Mouse (Mus musculus): Measurements from ENCODE around the gene Lrrc23. TPM values are rescaled to one million over a fixed set of nuclear protein-coding genes. Genes with fewer than 3 reads are reported as not detected.

Lrrc23 gene
- polyA plus RNA-seq, 1 experiment from 2014 or later = 0.11 TPM

GRCm38 (mm10) chr6:124744755-124745321 is 34.7 kb downstream of the Lrrc23 start:
- WGBS = 71% methylated on average over 26 of the region's 26 CpGs
- Histone ChIP-seq H3K9me3 (ENCODE audit: control insufficient read depth, low read length) (no peaks in the 10 kb centered on the region), H3K36me3 (ENCODE audit: control insufficient read depth, insufficient read depth, low read length) (peaks cover 2% of the 10 kb centered on the region; the same call in 1 of the 2 replicates), H3K27ac (ENCODE audit: low read depth, low read length) (peak overlapping the region; percentile 72), H3K4me3 (ENCODE audit: low read depth, low read length) (peak overlapping the region; percentile 60), H3K27me3 (replicated peaks; ENCODE audit: control insufficient read depth, insufficient read depth, low read length) (no peaks in the 10 kb centered on the region), H3K9ac (ENCODE audit: low read depth, low read length) (peak overlapping the region; percentile 65; the same call in 1 of the 2 replicates), H3K4me1 (replicated peaks; ENCODE audit: control insufficient read depth, insufficient read depth, low read length) (peaks cover 17% of the 10 kb centered on the region), H3K4me2 (peak overlapping the region; percentile 86)
- DNase-seq (ENCODE audit: low spot score) (no peak), ATAC-seq (replicated peaks; ENCODE audit: low FRiP score) (no peak)

GRCm38 (mm10) chr6:124743647-124744046 is 35.9 kb downstream of the Lrrc23 start:
- no peak overlapping the region for H3K4me3 ChIP-seq (ENCODE audit: low read depth, low read length)
- no peaks in the 10 kb centered on the region for H3K27me3 ChIP-seq (replicated peaks; ENCODE audit: control insufficient read depth, insufficient read depth, low read length)
- H3K9me3 ChIP-seq (ENCODE audit: control insufficient read depth, low read length) = no peaks in the 10 kb centered on the region
- DNase-seq (ENCODE audit: low spot score) = no peak
- H3K27ac ChIP-seq (ENCODE audit: low read depth, low read length) = no peak overlapping the region
- peaks cover 2% of the 10 kb centered on the region; the same call in 1 of the 2 replicates for H3K36me3 ChIP-seq (ENCODE audit: control insufficient read depth, insufficient read depth, low read length)
- peaks cover 29% of the 10 kb centered on the region for H3K4me1 ChIP-seq (replicated peaks; ENCODE audit: control insufficient read depth, insufficient read depth, low read length)
- no peak overlapping the region for H3K4me2 ChIP-seq
- no peak for ATAC-seq (replicated peaks; ENCODE audit: low FRiP score)
- 82% methylated on average over 8 of the region's 8 CpGs for WGBS
- H3K9ac ChIP-seq (ENCODE audit: low read depth, low read length) = no peak overlapping the region

- peaks cover 36% of the 10 kb centered on the region for H3K4me1 ChIP-seq (replicated peaks; ENCODE audit: control insufficient read depth, insufficient read depth, low read length)
- no peak overlapping the region for H3K4me3 ChIP-seq (ENCODE audit: low read depth, low read length)
- peaks cover 2% of the 10 kb centered on the region; the same call in 1 of the 2 replicates for H3K36me3 ChIP-seq (ENCODE audit: control insufficient read depth, insufficient read depth, low read length)
- H3K9ac ChIP-seq (ENCODE audit: low read depth, low read length) = no peak overlapping the region
- no peaks in the 10 kb centered on the region for H3K9me3 ChIP-seq (ENCODE audit: control insufficient read depth, low read length)
- no peak overlapping the region for H3K27ac ChIP-seq (ENCODE audit: low read depth, low read length)
- ATAC-seq (replicated peaks; ENCODE audit: low FRiP score) (no peak), DNase-seq (ENCODE audit: low spot score) (no peak)
- WGBS = 83% methylated on average over 15 of the region's 15 CpGs
- no peak overlapping the region for H3K4me2 ChIP-seq
- no peaks in the 10 kb centered on the region for H3K27me3 ChIP-seq (replicated peaks; ENCODE audit: control insufficient read depth, insufficient read depth, low read length)
These were observed 36.5 kb downstream of the Lrrc23 start for GRCm38 (mm10) chr6:124742839-124743514.

- Histone ChIP-seq H3K4me2 (peak overlapping the region; percentile 69), H3K4me1 (replicated peaks; ENCODE audit: control insufficient read depth, insufficient read depth, low read length) (peaks cover 40% of the 10 kb centered on the region), H3K27me3 (replicated peaks; ENCODE audit: control insufficient read depth, insufficient read depth, low read length) (no peaks in the 10 kb centered on the region), H3K9me3 (ENCODE audit: control insufficient read depth, low read length) (no peaks in the 10 kb centered on the region), H3K27ac (ENCODE audit: low read depth, low read length) (peak overlapping the region; percentile 97), H3K4me3 (ENCODE audit: low read depth, low read length) (peak overlapping the region; percentile 46), H3K36me3 (ENCODE audit: control insufficient read depth, insufficient read depth, low read length) (no peaks in the 10 kb centered on the region), H3K9ac (ENCODE audit: low read depth, low read length) (peak overlapping the region; percentile 69)
- WGBS = 73% methylated on average over 3 of the region's 3 CpGs
- no peak for DNase-seq (ENCODE audit: low spot score)
- ATAC-seq (replicated peaks; ENCODE audit: low FRiP score) = no peak
These were observed 37.7 kb downstream of the Lrrc23 start for GRCm38 (mm10) chr6:124741842-124742241.

GRCm38 (mm10) chr6:124740888-124741761 is 38.4 kb downstream of the Lrrc23 start, which contains the start of gene Grcc10:
Gene Grcc10 (minus strand): TSS chr6:124741374.
- no peaks in the 10 kb centered on the region for H3K27me3 ChIP-seq (replicated peaks; ENCODE audit: control insufficient read depth, insufficient read depth, low read length)
- no peak for DNase-seq (ENCODE audit: low spot score)
- peaks cover 34% of the 10 kb centered on the region for H3K4me1 ChIP-seq (replicated peaks; ENCODE audit: control insufficient read depth, insufficient read depth, low read length)
- peak; percentile 83 for ATAC-seq (replicated peaks; ENCODE audit: low FRiP score)
- no peaks in the 10 kb centered on the region for H3K9me3 ChIP-seq (ENCODE audit: control insufficient read depth, low read length)
- H3K27ac ChIP-seq (ENCODE audit: low read depth, low read length) = peak within 1 kb of the TSS; percentile 97
- H3K36me3 ChIP-seq (ENCODE audit: control insufficient read depth, insufficient read depth, low read length) = no peaks in the 10 kb centered on the region
- H3K4me2 ChIP-seq = peak within 1 kb of the TSS; percentile 69
- peak within 1 kb of the TSS; percentile 46 for H3K4me3 ChIP-seq (ENCODE audit: low read depth, low read length)
- H3K9ac ChIP-seq (ENCODE audit: low read depth, low read length) = peak within 1 kb of the TSS; percentile 69
- under 1% methylated on average over 41 of the region's 41 CpGs for WGBS

GRCm38 (mm10) chr6:124740211-124740887 is 39.2 kb downstream of the Lrrc23 start:
- Histone ChIP-seq H3K9me3 (ENCODE audit: control insufficient read depth, low read length) (no peaks in the 10 kb centered on the region), H3K27ac (ENCODE audit: low read depth, low read length) (peak overlapping the region; percentile 97), H3K36me3 (ENCODE audit: control insufficient read depth, insufficient read depth, low read length) (no peaks in the 10 kb centered on the region), H3K9ac (ENCODE audit: low read depth, low read length) (peak overlapping the region; percentile 69), H3K4me2 (peak overlapping the region; percentile 69), H3K4me1 (replicated peaks; ENCODE audit: control insufficient read depth, insufficient read depth, low read length) (peaks cover 34% of the 10 kb centered on the region), H3K27me3 (replicated peaks; ENCODE audit: control insufficient read depth, insufficient read depth, low read length) (no peaks in the 10 kb centered on the region), H3K4me3 (ENCODE audit: low read depth, low read length) (peak overlapping the region; percentile 46)
- ATAC-seq (replicated peaks; ENCODE audit: low FRiP score) (peak; percentile 29), DNase-seq (ENCODE audit: low spot score) (peak; percentile 91)
- under 1% methylated on average over 29 of the region's 29 CpGs for WGBS

GRCm38 (mm10) chr6:124739231-124739796 is 40.2 kb downstream of the Lrrc23 start:
- 79% methylated on average over 10 of the region's 10 CpGs for WGBS

More at GRCm38 (mm10) chr6:124739231-124739796, 40.2 kb downstream of the Lrrc23 start:
- Histone ChIP-seq H3K9ac (ENCODE audit: low read depth, low read length) (peak overlapping the region; percentile 69), H3K27ac (ENCODE audit: low read depth, low read length) (peak overlapping the region; percentile 97), H3K4me1 (replicated peaks; ENCODE audit: control insufficient read depth, insufficient read depth, low read length) (peaks cover 29% of the 10 kb centered on the region), H3K27me3 (replicated peaks; ENCODE audit: control insufficient read depth, insufficient read depth, low read length) (no peaks in the 10 kb centered on the region), H3K9me3 (ENCODE audit: control insufficient read depth, low read length) (no peaks in the 10 kb centered on the region), H3K4me3 (ENCODE audit: low read depth, low read length) (peak overlapping the region; percentile 20; the same call in 1 of the 2 replicates), H3K4me2 (peak overlapping the region; percentile 69), H3K36me3 (ENCODE audit: control insufficient read depth, insufficient read depth, low read length) (no peaks in the 10 kb centered on the region)
- DNase-seq (ENCODE audit: low spot score) = no peak
- ATAC-seq (replicated peaks; ENCODE audit: low FRiP score) = no peak
